Mouse (Mus musculus) heart, embryonic 12.5 days (tissue): ENCODE measurements at regions not wholly inside any gene's neighbourhood (a gene's known extent, or its start where the extent isn't known, plus 50 kb on each side); places are given as distances from the start of the nearest gene placed in this dataset.

Source experiments
- ATAC-seq: fragments of 200-750 bp; cut with Nextera tagmentation; 2 replicates; pipeline ENCODE4 v1.8.0; 2017; ENCODE audit warnings: moderate TSS enrichment, moderate library complexity; ENCODE audit not compliant: insufficient number of reproducible peaks, low FRiP score
- H3K27ac ChIP-seq: fragments of 300-500 bp; sonication (generic); 2 replicates; pipeline ENCODE4 v1.5.1; 2016; ENCODE audit warnings: mild to moderate bottlenecking, moderate library complexity; ENCODE audit not compliant: poor library complexity, severe bottlenecking
- H3K27me3 ChIP-seq: fragments of 300-500 bp; sonication (generic); replicated peaks from 2 replicates; pipeline ENCODE4 v1.6.1; 2016; ENCODE audit warnings: mild to moderate bottlenecking, moderate library complexity
- H3K36me3 ChIP-seq: fragments of 300-500 bp; sonication (generic); 2 replicates; pipeline ENCODE4 v1.6.1; 2016; ENCODE audit warnings: mild to moderate bottlenecking, moderate library complexity
- H3K4me1 ChIP-seq: fragments of 300-500 bp; sonication (generic); replicated peaks from 2 replicates; pipeline ENCODE4 v1.6.1; 2016; ENCODE audit warnings: mild to moderate bottlenecking
- H3K4me2 ChIP-seq: fragments of 300-500 bp; sonication (generic); 2 replicates; pipeline ENCODE4 v1.6.1; 2016; ENCODE audit warnings: mild to moderate bottlenecking, moderate library complexity
- H3K4me3 ChIP-seq: fragments of 300-500 bp; sonication (generic); 2 replicates; pipeline ENCODE4 v1.5.1; 2016; ENCODE audit warnings: mild to moderate bottlenecking
- H3K9ac ChIP-seq: fragments of 300-500 bp; sonication (generic); 2 replicates; pipeline ENCODE4 v1.6.1; 2016; ENCODE audit warnings: mild to moderate bottlenecking, moderate library complexity
- H3K9me3 ChIP-seq: fragments of 300-500 bp; sonication (generic); replicated peaks from 2 replicates; pipeline ENCODE4 v1.6.1; 2016; ENCODE audit warnings: mild to moderate bottlenecking, moderate library complexity
- WGBS: fragments of 180-500 bp; shearing (Covaris S2); methylation state at CpG from one replicate; pipeline ENCODE4 v1.1.7; 2016; 5-methylcytosine and 5-hydroxymethylcytosine counted together

- 69% methylated on average over 3 of the region's 3 CpGs for WGBS
- Histone ChIP-seq H3K27ac (no peak overlapping the region), H3K4me1 (no peaks in the 10 kb centered on the region), H3K36me3 (no peaks in the 10 kb centered on the region), H3K4me3 (no peak overlapping the region), H3K9ac (no peak overlapping the region), H3K27me3 (no peaks in the 10 kb centered on the region), H3K9me3 (no peaks in the 10 kb centered on the region), H3K4me2 (no peak overlapping the region)
- ATAC-seq = no peak
Measured at GRCm38 (mm10) chr10:92006467-92006866, 715.8 kb downstream of the Nedd1 start.

GRCm38 (mm10) chr10:91991040-91991439, 731.2 kb downstream of the Nedd1 start:
- WGBS = 76% methylated on average over 4 of the region's 4 CpGs
- Histone ChIP-seq H3K4me2 (no peak overlapping the region), H3K36me3 (no peaks in the 10 kb centered on the region), H3K4me1 (peaks cover 5% of the 10 kb centered on the region; the same call in 1 of the 2 replicates), H3K9ac (no peak overlapping the region), H3K27ac (no peak overlapping the region), H3K4me3 (no peak overlapping the region), H3K9me3 (no peaks in the 10 kb centered on the region), H3K27me3 (no peaks in the 10 kb centered on the region)
- no peak for ATAC-seq

- H3K9ac ChIP-seq = no peak overlapping the region
- H3K9me3 ChIP-seq = no peaks in the 10 kb centered on the region
- H3K4me3 ChIP-seq = no peak overlapping the region
- no peaks in the 10 kb centered on the region for H3K27me3 ChIP-seq
- H3K4me1 ChIP-seq = peaks cover 5% of the 10 kb centered on the region; the same call in 1 of the 2 replicates
- H3K27ac ChIP-seq = no peak overlapping the region
- ATAC-seq = no peak
- H3K4me2 ChIP-seq = no peak overlapping the region
- no peaks in the 10 kb centered on the region for H3K36me3 ChIP-seq
- WGBS = 65% methylated on average over 8 of the region's 8 CpGs
Measured at GRCm38 (mm10) chr10:91988364-91988763, 733.9 kb downstream of the Nedd1 start.

- no peak overlapping the region for H3K9ac ChIP-seq
- no peaks in the 10 kb centered on the region for H3K27me3 ChIP-seq
- no peaks in the 10 kb centered on the region for H3K9me3 ChIP-seq
- H3K4me3 ChIP-seq = no peak overlapping the region
- no peak overlapping the region for H3K4me2 ChIP-seq
- WGBS = 79% methylated on average over 2 of the region's 2 CpGs
- no peak for ATAC-seq
- no peak overlapping the region for H3K27ac ChIP-seq
- no peaks in the 10 kb centered on the region for H3K4me1 ChIP-seq
- H3K36me3 ChIP-seq = no peaks in the 10 kb centered on the region
Measured at GRCm38 (mm10) chr10:91979841-91980240, 742.4 kb downstream of the Nedd1 start.

- Histone ChIP-seq H3K4me3 (no peak overlapping the region), H3K27ac (no peak overlapping the region), H3K36me3 (no peaks in the 10 kb centered on the region), H3K9me3 (no peaks in the 10 kb centered on the region), H3K4me1 (no peaks in the 10 kb centered on the region), H3K9ac (no peak overlapping the region), H3K4me2 (no peak overlapping the region), H3K27me3 (no peaks in the 10 kb centered on the region)
- ATAC-seq = no peak
- WGBS = 72% methylated on average over 2 of the region's 2 CpGs
Measured at GRCm38 (mm10) chr10:91971951-91972350, 750.3 kb downstream of the Nedd1 start.

- H3K9ac ChIP-seq = no peak overlapping the region
- no peaks in the 10 kb centered on the region for H3K27me3 ChIP-seq
- H3K36me3 ChIP-seq = no peaks in the 10 kb centered on the region
- H3K4me1 ChIP-seq = no peaks in the 10 kb centered on the region
- H3K4me3 ChIP-seq = no peak overlapping the region
- H3K9me3 ChIP-seq = no peaks in the 10 kb centered on the region
- no peak overlapping the region for H3K27ac ChIP-seq
- no peak for ATAC-seq
- no peak overlapping the region for H3K4me2 ChIP-seq
- 84% methylated on average over 18 of the region's 18 CpGs for WGBS
Measured at GRCm38 (mm10) chr10:91967570-91968310, 754.5 kb downstream of the Nedd1 start.

- 70% methylated on average over 6 of the region's 6 CpGs for WGBS
- Histone ChIP-seq H3K4me1 (no peaks in the 10 kb centered on the region), H3K27me3 (no peaks in the 10 kb centered on the region), H3K9ac (no peak overlapping the region), H3K27ac (no peak overlapping the region), H3K4me3 (no peak overlapping the region), H3K36me3 (no peaks in the 10 kb centered on the region), H3K9me3 (no peaks in the 10 kb centered on the region), H3K4me2 (no peak overlapping the region)
- ATAC-seq = no peak
Measured at GRCm38 (mm10) chr10:91959734-91960492, 762.3 kb downstream of the Nedd1 start.

- 68% methylated on average over 1 of the region's 1 CpGs for WGBS
- ATAC-seq = no peak
- Histone ChIP-seq H3K27me3 (0 out of 2 replicates have a peak, but pooled peaks cover 3% of the 10 kb centered on the region), H3K9me3 (no peaks in the 10 kb centered on the region), H3K36me3 (no peaks in the 10 kb centered on the region), H3K27ac (no peak overlapping the region), H3K4me1 (no peaks in the 10 kb centered on the region), H3K4me2 (no peak overlapping the region), H3K9ac (no peak overlapping the region), H3K4me3 (no peak overlapping the region)
Measured at GRCm38 (mm10) chr10:91953078-91953477, 769.1 kb downstream of the Nedd1 start.

- Histone ChIP-seq H3K4me3 (no peak overlapping the region), H3K36me3 (no peaks in the 10 kb centered on the region), H3K4me2 (no peak overlapping the region), H3K27me3 (no peaks in the 10 kb centered on the region), H3K9ac (no peak overlapping the region), H3K4me1 (no peaks in the 10 kb centered on the region), H3K27ac (no peak overlapping the region), H3K9me3 (no peaks in the 10 kb centered on the region)
- WGBS = 80% methylated on average over 3 of the region's 3 CpGs
- no peak for ATAC-seq
Measured at GRCm38 (mm10) chr10:91923626-91924025, 742.5 kb upstream of the Tmpo start.

- H3K9me3 ChIP-seq = no peaks in the 10 kb centered on the region
- WGBS = 75% methylated on average over 6 of the region's 6 CpGs
Measured at GRCm38 (mm10) chr10:91889864-91890263, 708.7 kb upstream of the Tmpo start.

GRCm38 (mm10) chr10:91888537-91888936, 707.4 kb upstream of the Tmpo start:
- no peak for ATAC-seq
- 77% methylated on average over 4 of the region's 4 CpGs for WGBS
- no peaks in the 10 kb centered on the region for H3K27me3 ChIP-seq
- H3K9ac ChIP-seq = no peak overlapping the region
- no peak overlapping the region for H3K4me3 ChIP-seq
- no peaks in the 10 kb centered on the region for H3K36me3 ChIP-seq
- no peaks in the 10 kb centered on the region for H3K9me3 ChIP-seq
- H3K27ac ChIP-seq = no peak overlapping the region
- no peak overlapping the region for H3K4me2 ChIP-seq
- H3K4me1 ChIP-seq = no peaks in the 10 kb centered on the region

More at GRCm38 (mm10) chr10:91889864-91890263, 708.7 kb upstream of the Tmpo start:
- Histone ChIP-seq H3K9ac (no peak overlapping the region), H3K4me1 (no peaks in the 10 kb centered on the region), H3K27ac (no peak overlapping the region), H3K36me3 (no peaks in the 10 kb centered on the region), H3K4me3 (no peak overlapping the region), H3K27me3 (no peaks in the 10 kb centered on the region), H3K4me2 (no peak overlapping the region)
- ATAC-seq = no peak
